Mouse (Mus musculus) myocyte (in vitro differentiated cells): ENCODE measurements at regions not wholly inside any gene's neighbourhood (a gene's known extent, or its start where the extent isn't known, plus 50 kb on each side); places are given as distances from the start of the nearest gene placed in this dataset.

ENCODE experiments used
- E2F4 ChIP-seq: IDR thresholded peaks from one replicate; pipeline ENCODE4 v1.6.1; 2011; ENCODE audit warnings: mild to moderate bottlenecking, control low read depth, moderate library complexity; ENCODE audit not compliant: insufficient read depth
- MAX ChIP-seq: IDR thresholded peaks from one replicate; pipeline ENCODE4 v1.6.1; 2011; ENCODE audit warnings: low read depth, mild to moderate bottlenecking, control low read depth
- MYOG ChIP-seq, 3 experiments: IDR thresholded peaks; one replicate each; pipeline ENCODE4 v1.6.1; 2011; ENCODE audit warnings: control low read depth in 2 of 3, low read depth in 2 of 3, mild to moderate bottlenecking in 2 of 3; ENCODE audit not compliant: insufficient read length in 2 of 3, control insufficient read depth in 1 of 3, insufficient read depth in 1 of 3
- POLR2A ChIP-seq: IDR thresholded peaks from one replicate; pipeline ENCODE4 v1.6.1; 2011; ENCODE audit warnings: low read depth, mild to moderate bottlenecking, control low read depth, moderate library complexity; ENCODE audit not compliant: insufficient read length
- POLR2AphosphoS2 ChIP-seq: IDR thresholded peaks from one replicate; pipeline ENCODE4 v1.6.1; 2011; ENCODE audit warnings: low read depth, control low read depth; ENCODE audit not compliant: insufficient read length
- TCF12 ChIP-seq: IDR thresholded peaks from one replicate; pipeline ENCODE4 v1.6.1; 2011; ENCODE audit warnings: mild to moderate bottlenecking, control low read depth; ENCODE audit not compliant: poor library complexity, insufficient read depth, severe bottlenecking
- USF1 ChIP-seq: IDR thresholded peaks from one replicate; pipeline ENCODE4 v1.6.1; 2011; ENCODE audit warnings: low read depth, mild to moderate bottlenecking, control low read depth, moderate library complexity

DNA sequence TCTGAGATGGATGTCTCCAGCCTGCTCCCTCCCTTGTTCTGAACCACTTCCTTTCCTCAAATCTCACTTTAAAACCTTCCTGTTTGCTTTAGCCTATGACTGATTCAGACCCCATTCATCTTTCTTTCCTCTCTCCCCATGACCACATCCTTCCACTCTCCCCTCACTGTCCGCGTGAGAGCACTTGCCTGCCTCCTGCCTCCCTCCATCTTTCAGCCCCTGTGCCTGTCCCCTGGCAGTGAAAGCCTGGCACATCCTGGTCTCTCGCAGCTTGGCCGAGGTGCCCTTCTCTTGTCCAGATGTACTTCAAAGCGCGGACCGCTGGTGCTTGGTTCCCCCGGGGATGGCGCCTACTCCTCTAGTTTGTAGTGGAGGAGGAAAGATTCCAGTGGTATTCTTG, 416.3 kb downstream of the Ccdc171 start:
- TF ChIP-seq TCF12, result no peak
- TF ChIP-seq POLR2A, result no peak
- no peak for TF ChIP-seq POLR2AphosphoS2
- TF ChIP-seq MAX, result no peak
- TF ChIP-seq USF1, result no peak
- no peak for TF ChIP-seq MYOG (IDR thresholded peaks at IDR 0.05; ENCODE audit: control insufficient read depth in 1 of 3, insufficient read depth in 1 of 3, insufficient read length in 2 of 3, low read depth in 2 of 3)
- TF ChIP-seq E2F4, result no peak
